Mouse (Mus musculus) forebrain, embryonic 16.5 days (tissue): ENCODE measurements around the gene Bptf. TPM values are rescaled to one million over a fixed set of nuclear protein-coding genes. Genes with fewer than 3 reads are reported as not detected.
A peak's percentile ranks its signal among the peaks of the same experiment; 100 is the strongest.
"Not testable (repeated sequence)": the region's sequence is repeated elsewhere in the genome, so short reads cannot be mapped to it uniquely, and the experiment has no call there.

ENCODE experiments used
- ATAC-seq: fragments of 200-750 bp; cut with Nextera tagmentation; 2 replicates; pipeline ENCODE4 v1.8.0; 2017; ENCODE audit warnings: mild to moderate bottlenecking, moderate library complexity
- H3K27ac ChIP-seq: fragments of 300-500 bp; sonication (generic); 2 replicates; pipeline ENCODE4 v1.5.1; 2014; ENCODE audit warnings: low read length, control low read depth
- H3K27me3 ChIP-seq: fragments of 300-500 bp; sonication (generic); replicated peaks from 2 replicates; pipeline ENCODE4 v1.6.1; 2014; ENCODE audit warnings: low read length; ENCODE audit not compliant: control insufficient read depth, insufficient read depth
- H3K36me3 ChIP-seq: fragments of 300-500 bp; sonication (generic); 2 replicates; pipeline ENCODE4 v1.6.1; 2014; ENCODE audit not compliant: control insufficient read depth, insufficient read depth
- H3K4me1 ChIP-seq: fragments of 300-500 bp; sonication (generic); replicated peaks from 2 replicates; pipeline ENCODE4 v1.6.1; 2014; ENCODE audit warnings: low read length; ENCODE audit not compliant: control insufficient read depth, insufficient read depth
- H3K4me2 ChIP-seq: fragments of 300-500 bp; sonication (generic); 2 replicates; pipeline ENCODE4 v1.6.1; 2014; ENCODE audit warnings: mild to moderate bottlenecking, low read length, control low read depth
- H3K4me3 ChIP-seq: fragments of 300-500 bp; sonication (generic); replicated peaks from 2 replicates; pipeline ENCODE4 v1.5.1; 2014; ENCODE audit warnings: mild to moderate bottlenecking, low read length, control low read depth
- H3K9ac ChIP-seq: fragments of 300-500 bp; sonication (generic); replicated peaks from 2 replicates; pipeline ENCODE4 v1.6.1; 2014; ENCODE audit warnings: low read depth, low read length, control low read depth
- H3K9me3 ChIP-seq: fragments of 300-500 bp; sonication (generic); 2 replicates; pipeline ENCODE4 v1.6.1; 2016; ENCODE audit warnings: low read length; ENCODE audit not compliant: control insufficient read depth
- WGBS: fragments of 180-500 bp; shearing (Covaris S2); extraction: QIAGEN DNeasy Blood & Tissue Kit; methylation state at CpG from one replicate; pipeline ENCODE4 v1.1.7; 2014; 5-methylcytosine and 5-hydroxymethylcytosine counted together
- polyA plus RNA-seq: library from polyadenylated mRNA; unstranded; fragments of >200 nt; fragmentation: Nextera tagmentation; extraction: Ambion mirVana; gene quantifications from 2 replicates; pipeline ENCODE4 v1.2.1, GENCODE M21; 2015

Bptf gene
- polyA plus RNA-seq, 1 experiment from 2014 or later, result 38.8 TPM

DNA sequence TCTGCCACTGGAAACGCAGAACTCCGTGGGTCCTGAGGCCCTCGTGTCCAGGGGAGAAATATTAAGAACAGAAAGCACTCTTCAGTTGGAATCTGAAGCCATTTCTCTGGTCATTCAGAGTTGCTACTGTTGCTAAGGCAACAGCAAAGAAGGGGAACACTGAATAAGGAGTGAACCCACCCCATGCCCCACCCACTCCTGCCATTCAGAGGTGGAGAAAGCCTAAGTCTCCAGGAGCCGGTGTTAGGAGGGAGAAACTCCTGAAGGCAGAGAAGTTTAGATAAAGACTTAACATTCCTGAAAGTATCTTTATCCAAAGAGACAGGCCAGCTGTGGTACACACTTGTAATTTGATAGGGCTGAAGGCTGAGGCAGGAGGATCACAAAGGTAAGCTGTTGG lies 112.6 kb downstream of the Bptf start:
- Histone ChIP-seq H3K9ac (no peak overlapping the region), H3K27ac (no peak overlapping the region), H3K9me3 (no peaks in the 10 kb centered on the region), H3K4me1 (no peaks in the 10 kb centered on the region), H3K4me2 (no peak overlapping the region), H3K4me3 (no peak overlapping the region), H3K27me3 (no peaks in the 10 kb centered on the region), H3K36me3 (no peaks in the 10 kb centered on the region)
- no peak for ATAC-seq
- 47% methylated on average over 4 of the region's 4 CpGs for WGBS

DNA sequence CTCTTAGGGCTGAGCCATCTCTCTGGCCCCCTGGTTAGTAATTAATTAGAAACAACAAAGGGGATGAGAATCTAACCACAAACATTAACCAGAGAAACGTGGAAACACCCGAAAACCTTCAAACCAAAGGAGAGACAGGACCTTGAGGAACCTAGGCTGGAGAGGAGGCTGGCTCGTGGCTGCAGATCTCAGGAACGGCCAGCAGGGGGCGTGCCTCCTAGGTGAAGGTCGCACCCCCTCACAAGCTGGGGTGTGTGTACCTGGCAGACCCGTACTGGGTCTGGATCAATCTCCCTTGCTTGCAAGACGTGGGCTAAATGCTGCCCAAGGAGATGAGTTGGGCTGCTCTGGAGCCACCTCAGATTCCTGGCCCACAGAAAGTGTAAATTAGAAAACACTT lies 113.3 kb downstream of the Bptf start:
- H3K4me2 ChIP-seq, result no peak overlapping the region
- no peak overlapping the region for H3K9ac ChIP-seq
- H3K36me3 ChIP-seq, result no peaks in the 10 kb centered on the region
- H3K4me1 ChIP-seq, result no peaks in the 10 kb centered on the region
- no peaks in the 10 kb centered on the region for H3K27me3 ChIP-seq
- no peak overlapping the region for H3K27ac ChIP-seq
- no peak for ATAC-seq
- H3K9me3 ChIP-seq, result no peaks in the 10 kb centered on the region
- 33% methylated on average over 8 of the region's 8 CpGs for whole genome bisulfite sequencing
- no peak overlapping the region for H3K4me3 ChIP-seq

DNA sequence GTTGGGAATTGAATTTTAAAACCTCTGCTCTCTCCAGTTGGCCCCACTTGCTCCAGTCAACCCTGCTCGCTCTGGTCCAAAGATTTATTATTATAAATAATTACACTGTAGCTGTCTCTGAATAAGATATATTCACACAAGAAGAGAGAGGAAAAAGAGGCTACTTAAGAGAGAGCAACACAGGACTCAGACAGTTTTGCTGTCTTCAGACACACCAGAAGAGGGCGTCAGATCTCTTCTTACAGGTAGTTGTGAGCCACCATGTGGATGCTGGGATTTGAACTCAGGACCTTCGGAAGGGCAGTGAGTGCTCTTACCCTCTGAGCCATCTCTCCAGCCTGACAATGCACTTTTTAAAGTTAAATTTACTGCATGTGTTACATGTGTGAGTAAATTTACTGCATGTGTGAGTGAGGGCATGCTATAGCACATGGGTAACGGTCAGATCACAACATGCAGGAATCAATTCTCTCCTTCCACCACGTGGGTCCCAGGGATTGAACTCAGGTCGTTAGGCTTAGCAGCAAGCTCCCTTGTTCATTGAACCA lies 114.5 kb downstream of the Bptf start:
- Histone ChIP-seq H3K9ac (no peak overlapping the region), H3K4me2 (no peak overlapping the region), H3K27ac (no peak overlapping the region), H3K4me1 (no peaks in the 10 kb centered on the region), H3K27me3 (no peaks in the 10 kb centered on the region), H3K9me3 (no peaks in the 10 kb centered on the region), H3K4me3 (no peak overlapping the region), H3K36me3 (no peaks in the 10 kb centered on the region)
- ATAC-seq, result no peak
- 62% methylated on average over 6 of the region's 6 CpGs for WGBS

- ATAC-seq, result no peak
- Histone ChIP-seq H3K9me3 (no peaks in the 10 kb centered on the region), H3K4me2 (no peak overlapping the region), H3K27ac (no peak overlapping the region), H3K27me3 (no peaks in the 10 kb centered on the region), H3K9ac (no peak overlapping the region), H3K4me1 (peaks cover under 1% of the 10 kb centered on the region), H3K36me3 (no peaks in the 10 kb centered on the region), H3K4me3 (no peak overlapping the region)
- 81% methylated on average over 1 of the region's 1 CpGs for WGBS
Observed at GRCm38 (mm10) chr11:107016893-107017292, 115.0 kb downstream of the Bptf start.

GRCm38 (mm10) chr11:107015535-107016187 lies 116.3 kb downstream of the Bptf start:
- not testable (repeated sequence) for H3K27ac ChIP-seq, H3K4me2 ChIP-seq, H3K4me1 ChIP-seq, ATAC-seq, H3K9ac ChIP-seq, H3K4me3 ChIP-seq, H3K27me3 ChIP-seq, H3K9me3 ChIP-seq, H3K36me3 ChIP-seq
- 73% methylated on average over 11 of the region's 11 CpGs for WGBS

- H3K4me3 ChIP-seq, result no peak overlapping the region
- H3K4me2 ChIP-seq, result no peak overlapping the region
- H3K27me3 ChIP-seq, result no peaks in the 10 kb centered on the region
- no peak overlapping the region for H3K9ac ChIP-seq
- H3K4me1 ChIP-seq, result peaks cover 6% of the 10 kb centered on the region
- no peak overlapping the region for H3K27ac ChIP-seq
- H3K9me3 ChIP-seq, result no peaks in the 10 kb centered on the region
- WGBS, result 50% methylated on average over 14 of the region's 14 CpGs
- no peaks in the 10 kb centered on the region for H3K36me3 ChIP-seq
- ATAC-seq, result no peak
Observed at GRCm38 (mm10) chr11:107014597-107015309, 117.2 kb downstream of the Bptf start.

DNA sequence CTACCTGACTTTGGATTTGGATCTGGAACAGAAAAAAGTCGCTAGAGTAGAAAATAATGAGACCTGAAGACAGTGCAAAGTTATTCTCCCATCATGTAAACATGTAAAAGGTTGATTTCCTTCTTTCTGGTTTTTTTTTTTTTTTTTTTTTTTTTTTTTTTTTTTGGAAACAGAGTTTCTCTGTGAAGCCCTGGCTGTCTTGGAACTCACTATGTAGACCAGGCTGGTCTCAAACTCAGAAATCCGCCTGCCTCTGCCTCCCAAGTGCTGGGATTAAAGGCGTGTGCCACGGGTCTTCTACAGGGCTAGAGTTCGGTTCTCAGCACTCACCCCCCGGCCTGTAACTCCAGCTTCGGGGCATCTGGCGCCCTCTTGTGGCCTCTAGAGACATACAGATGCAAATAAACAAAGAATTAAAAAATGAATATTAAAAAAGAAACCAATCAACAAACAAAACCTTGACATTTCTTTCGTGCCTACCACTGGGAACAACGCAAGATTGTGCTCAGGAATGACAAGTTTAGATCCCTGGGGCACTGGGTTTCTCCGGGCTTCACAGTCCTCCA lies 117.8 kb downstream of the Bptf start:
- H3K9ac ChIP-seq, result no peak overlapping the region
- H3K27ac ChIP-seq, result no peak overlapping the region
- H3K27me3 ChIP-seq, result no peaks in the 10 kb centered on the region
- no peak overlapping the region for H3K4me2 ChIP-seq
- H3K9me3 ChIP-seq, result no peaks in the 10 kb centered on the region
- 80% methylated on average over 11 of the region's 11 CpGs for WGBS
- no peak for ATAC-seq
- H3K36me3 ChIP-seq, result no peaks in the 10 kb centered on the region
- H3K4me3 ChIP-seq, result no peak overlapping the region
- H3K4me1 ChIP-seq, result peaks cover 6% of the 10 kb centered on the region

DNA sequence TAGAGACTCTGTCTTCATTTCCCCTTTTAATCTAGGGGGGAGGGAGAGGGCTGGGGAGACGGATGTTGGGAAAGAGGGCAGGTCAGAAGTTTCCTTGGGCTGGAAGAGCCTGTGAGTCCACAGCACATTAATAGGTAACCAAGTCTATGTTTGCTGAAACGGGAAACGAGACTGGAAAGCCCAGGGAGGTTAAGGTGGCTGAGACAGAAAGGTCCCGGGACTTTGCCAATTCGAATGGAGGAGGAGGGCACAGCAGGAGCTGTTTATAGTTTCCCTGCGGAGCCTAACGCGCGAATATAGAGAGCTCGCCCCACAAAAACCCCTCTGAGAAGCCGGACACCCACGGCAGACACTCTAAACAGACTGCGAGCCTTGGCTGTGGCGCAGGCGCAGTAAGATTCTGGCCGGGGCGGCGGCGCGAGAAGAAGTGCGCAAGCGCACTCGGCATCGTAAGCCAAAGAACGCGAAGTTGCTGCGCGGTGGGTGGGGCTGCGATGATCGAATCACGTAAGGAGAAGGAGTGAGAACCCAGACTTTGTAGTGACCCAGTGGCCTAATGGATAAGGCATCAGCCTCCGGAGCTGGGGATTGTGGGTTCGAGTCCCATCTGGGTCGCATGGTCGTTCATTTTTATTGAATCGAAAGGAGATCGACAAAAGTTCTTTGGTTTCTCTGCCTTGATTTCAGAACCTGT lies 119.5 kb downstream of the Bptf start:
- H3K4me1 ChIP-seq, result peaks cover 6% of the 10 kb centered on the region
- under 1% methylated on average over 37 of the region's 37 CpGs for WGBS
- ATAC-seq, result peak; percentile 96
- peak overlapping the region; percentile 54 for H3K4me3 ChIP-seq
- no peaks in the 10 kb centered on the region for H3K27me3 ChIP-seq
- no peaks in the 10 kb centered on the region for H3K9me3 ChIP-seq
- peak overlapping the region; percentile 87 for H3K27ac ChIP-seq
- no peaks in the 10 kb centered on the region for H3K36me3 ChIP-seq
- H3K9ac ChIP-seq, result peak overlapping the region; percentile 59
- H3K4me2 ChIP-seq, result peak overlapping the region; percentile 56
